Mouse (Mus musculus) midbrain, embryonic 12.5 days (tissue): ENCODE data around the gene Tbpl1. TPM values are rescaled to one million over a fixed set of nuclear protein-coding genes. Genes with fewer than 3 reads are reported as not detected.

ENCODE experiments used
- ATAC-seq: fragments of 200-750 bp; cut with Nextera tagmentation; 2 replicates; pipeline ENCODE4 v1.8.0; 2017; ENCODE audit warnings: low read depth, moderate TSS enrichment, moderate library complexity; ENCODE audit not compliant: low FRiP score
- H3K27ac ChIP-seq: fragments of 300-500 bp; sonication (generic); replicated peaks from 2 replicates; pipeline ENCODE4 v1.5.1; 2016; ENCODE audit warnings: mild to moderate bottlenecking
- H3K27me3 ChIP-seq: fragments of 300-500 bp; sonication (generic); 2 replicates; pipeline ENCODE4 v1.6.1; 2016; ENCODE audit warnings: mild to moderate bottlenecking
- H3K36me3 ChIP-seq: fragments of 300-500 bp; sonication (generic); 2 replicates; pipeline ENCODE4 v1.6.1; 2016
- H3K4me1 ChIP-seq: fragments of 300-500 bp; sonication (generic); 2 replicates; pipeline ENCODE4 v1.6.1; 2016
- H3K4me2 ChIP-seq: fragments of 300-500 bp; sonication (generic); replicated peaks from 2 replicates; pipeline ENCODE4 v1.6.1; 2016; ENCODE audit warnings: mild to moderate bottlenecking, moderate library complexity
- H3K4me3 ChIP-seq: fragments of 300-500 bp; sonication (generic); 2 replicates; pipeline ENCODE4 v1.5.1; 2016; ENCODE audit warnings: mild to moderate bottlenecking
- H3K9ac ChIP-seq: fragments of 300-500 bp; sonication (generic); replicated peaks from 2 replicates; pipeline ENCODE4 v1.6.1; 2016; ENCODE audit warnings: mild to moderate bottlenecking, moderate library complexity
- H3K9me3 ChIP-seq: fragments of 300-500 bp; sonication (generic); 2 replicates; pipeline ENCODE4 v1.6.1; 2016; ENCODE audit warnings: mild to moderate bottlenecking
- WGBS: fragments of 180-500 bp; shearing (Covaris S2); methylation state at CpG from one replicate; pipeline ENCODE4 v1.1.7; 2016; 5-methylcytosine and 5-hydroxymethylcytosine counted together
- polyA plus RNA-seq: library from polyadenylated mRNA; unstranded; fragments of >200 nt; fragmentation: Nextera tagmentation; extraction: Ambion mirVana; gene quantifications from 2 replicates; pipeline ENCODE4 v1.2.1, GENCODE M21; 2016

The Tbpl1 gene
- polyA plus RNA-seq, result 119 and 120 TPM in 2 replicates

DNA sequence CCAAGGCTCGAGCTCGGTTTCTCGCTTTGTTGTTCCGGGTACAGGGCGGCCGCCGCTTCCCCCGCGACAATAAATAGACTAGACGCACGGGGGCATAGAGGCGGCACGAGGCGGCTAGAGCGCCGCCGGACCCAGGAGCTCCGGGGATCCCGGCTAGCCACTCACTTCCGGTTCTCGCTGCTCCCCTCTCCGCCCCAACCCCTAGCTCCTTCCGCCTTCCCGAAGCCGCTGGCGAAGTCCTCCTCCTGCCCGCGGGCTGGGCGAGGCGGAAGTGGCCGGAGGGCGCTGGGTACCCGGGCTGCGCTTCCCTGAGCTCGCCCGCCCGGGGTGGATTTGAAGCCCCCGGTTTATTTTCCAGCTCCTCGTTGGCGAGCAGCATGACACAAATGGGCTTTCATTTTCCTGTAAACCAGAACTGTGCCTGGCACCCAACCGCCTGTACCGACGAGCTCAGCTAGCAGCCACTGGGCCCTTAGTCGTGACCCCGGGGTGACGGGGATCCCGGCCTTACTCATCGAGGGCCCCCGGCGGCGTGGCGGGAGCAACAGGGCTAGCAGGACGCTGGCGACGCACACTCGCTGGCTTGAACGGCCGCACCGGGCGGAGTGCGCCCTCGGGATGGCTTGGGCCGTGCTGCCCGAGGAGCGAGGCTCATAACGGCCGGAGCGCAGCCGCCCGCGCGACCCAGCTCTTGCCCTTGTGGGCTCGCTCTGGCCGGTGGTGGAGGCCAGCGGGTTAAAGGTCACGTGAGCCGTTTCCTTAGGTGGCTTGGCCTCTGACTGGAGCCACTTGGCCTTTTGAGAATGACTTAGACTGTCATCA lies at the start of gene Tbpl1:
Tbpl1 (minus strand) TSS at position 667 of the 822 bp plus-strand sequence.
- Histone ChIP-seq H3K36me3 (no peaks in the 10 kb centered on the region), H3K9me3 (no peaks in the 10 kb centered on the region), H3K27me3 (no peaks in the 10 kb centered on the region), H3K4me3 (peak within 1 kb of the TSS; percentile 96), H3K4me1 (peaks cover 26% of the 10 kb centered on the region), H3K27ac (peak within 1 kb of the TSS; percentile 95), H3K9ac (peak within 1 kb of the TSS; percentile 95), H3K4me2 (peak within 1 kb of the TSS; percentile 89)
- ATAC-seq, result peak; percentile 98
- WGBS, result under 1% methylated on average over 70 of the region's 77 CpGs

DNA sequence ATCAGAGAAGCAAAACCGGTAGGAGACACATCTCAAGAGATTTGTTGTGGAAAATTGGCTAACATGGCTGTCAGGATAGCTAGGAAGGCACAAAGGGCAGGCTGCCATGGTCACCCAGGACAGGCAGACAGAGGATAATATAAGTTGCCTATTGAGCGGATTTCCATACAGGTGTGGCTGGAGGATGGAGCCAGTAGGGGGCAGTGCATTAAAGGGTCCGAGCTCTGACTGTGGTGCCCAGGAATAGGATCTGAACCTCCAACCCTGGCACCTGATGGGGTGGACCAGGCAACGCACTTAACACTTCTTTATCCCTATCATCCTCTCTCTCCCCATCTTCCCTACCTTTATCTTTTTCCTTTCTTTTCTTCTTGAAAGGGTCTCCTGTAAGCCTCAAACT lies 49.7 kb upstream of the Tbpl1 start:
- Histone ChIP-seq H3K9me3 (no peaks in the 10 kb centered on the region), H3K9ac (no peak overlapping the region), H3K4me2 (no peak overlapping the region), H3K27me3 (no peaks in the 10 kb centered on the region), H3K27ac (no peak overlapping the region), H3K36me3 (no peaks in the 10 kb centered on the region), H3K4me1 (no peaks in the 10 kb centered on the region), H3K4me3 (no peak overlapping the region)
- WGBS, result 38% methylated on average over 4 of the region's 4 CpGs
- ATAC-seq, result no peak

DNA sequence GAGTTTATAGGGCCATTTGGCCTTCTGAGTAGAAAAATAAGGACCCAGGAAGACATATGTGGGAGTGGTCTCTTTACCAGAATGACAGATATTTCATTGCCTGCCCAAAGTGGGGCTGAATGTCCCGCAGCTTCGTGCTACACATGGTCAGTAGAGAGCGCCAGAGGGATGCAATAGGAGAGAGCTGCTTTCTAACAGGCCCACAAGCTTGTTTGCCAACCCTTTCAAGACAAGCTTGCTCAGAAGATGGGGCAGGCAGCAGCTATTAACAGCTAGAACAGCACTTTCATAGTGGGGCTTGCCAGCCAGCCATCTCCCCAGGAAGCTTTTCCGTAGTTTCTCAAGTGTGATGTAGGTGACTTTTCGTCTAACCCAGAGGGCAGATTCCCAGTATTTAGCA lies 46.2 kb upstream of the Tbpl1 start:
- 18% methylated on average over 5 of the region's 5 CpGs for WGBS
- no peak for ATAC-seq

DNA sequence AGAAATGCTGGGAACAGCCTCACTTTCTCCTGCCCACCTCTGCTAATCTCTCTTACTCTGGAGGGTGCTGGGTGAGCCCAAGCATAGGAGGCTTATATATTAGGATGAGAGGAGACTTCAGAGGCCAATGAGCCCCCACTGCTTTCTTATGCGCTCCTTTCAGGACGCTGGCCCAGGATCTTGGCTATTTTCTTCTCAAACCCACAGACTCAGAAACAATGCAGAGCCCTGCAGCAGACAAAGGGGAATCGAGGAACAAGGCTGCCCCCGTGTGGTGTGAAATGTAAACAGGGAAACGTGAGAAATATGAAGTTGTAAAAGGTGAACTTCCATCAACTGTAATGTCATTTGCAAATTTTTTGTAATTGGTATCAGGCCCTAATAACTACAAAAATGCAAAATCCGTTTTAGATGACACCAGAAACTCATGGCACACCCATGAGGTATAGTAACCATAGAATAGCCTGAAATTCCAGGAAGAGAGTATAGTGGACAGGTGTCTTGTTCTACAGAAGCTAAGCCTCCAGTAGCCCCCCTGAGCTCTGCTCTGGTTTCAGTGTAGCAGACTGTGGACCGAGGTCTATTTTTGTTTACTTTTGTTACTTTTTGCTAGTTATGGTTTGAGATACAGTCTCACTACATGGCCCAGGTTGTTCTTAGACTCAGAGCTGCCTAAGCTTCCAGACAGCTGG lies 44.4 kb upstream of the Tbpl1 start:
- no peak overlapping the region for H3K27ac ChIP-seq
- 0 out of 2 replicates have a peak, but pooled peaks have one; percentile 65 for ATAC-seq
- 15% methylated on average over 7 of the region's 7 CpGs for WGBS

More for the DNA sequence above, 46.2 kb upstream of the Tbpl1 start:
- Histone ChIP-seq H3K4me3 (no peak overlapping the region), H3K27ac (no peak overlapping the region), H3K9me3 (no peaks in the 10 kb centered on the region), H3K4me2 (no peak overlapping the region), H3K4me1 (no peaks in the 10 kb centered on the region), H3K27me3 (no peaks in the 10 kb centered on the region), H3K36me3 (no peaks in the 10 kb centered on the region), H3K9ac (no peak overlapping the region)

DNA sequence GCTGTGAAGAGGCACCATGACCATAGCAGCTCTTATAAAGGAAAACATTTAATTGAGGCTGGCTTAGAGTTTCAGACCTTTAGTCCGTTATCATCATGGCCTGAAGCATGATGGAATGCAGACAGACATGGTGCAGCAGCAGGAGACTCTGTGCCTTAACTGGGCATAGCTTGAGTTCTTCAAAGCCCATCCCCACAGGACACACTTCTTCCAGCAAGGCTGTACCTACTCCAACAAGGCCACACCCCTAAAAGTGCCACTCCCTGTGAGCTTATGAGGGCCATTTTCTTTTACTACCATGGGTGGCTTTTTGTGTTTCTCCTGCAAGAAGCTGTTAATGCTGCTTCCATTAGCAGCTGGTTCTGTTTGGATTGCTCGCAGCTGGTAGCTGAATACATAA lies 43.7 kb upstream of the Tbpl1 start:
- WGBS, result 90% methylated on average over 2 of the region's 2 CpGs
- Histone ChIP-seq H3K4me1 (no peaks in the 10 kb centered on the region), H3K27me3 (no peaks in the 10 kb centered on the region), H3K9ac (no peak overlapping the region), H3K4me2 (no peak overlapping the region), H3K4me3 (no peak overlapping the region), H3K36me3 (no peaks in the 10 kb centered on the region), H3K9me3 (no peaks in the 10 kb centered on the region), H3K27ac (no peak overlapping the region)
- no peak for ATAC-seq

More for the DNA sequence above, 44.4 kb upstream of the Tbpl1 start:
- Histone ChIP-seq H3K4me2 (no peak overlapping the region), H3K9me3 (no peaks in the 10 kb centered on the region), H3K27me3 (no peaks in the 10 kb centered on the region), H3K4me1 (no peaks in the 10 kb centered on the region), H3K4me3 (no peak overlapping the region), H3K9ac (no peak overlapping the region), H3K36me3 (no peaks in the 10 kb centered on the region)

DNA sequence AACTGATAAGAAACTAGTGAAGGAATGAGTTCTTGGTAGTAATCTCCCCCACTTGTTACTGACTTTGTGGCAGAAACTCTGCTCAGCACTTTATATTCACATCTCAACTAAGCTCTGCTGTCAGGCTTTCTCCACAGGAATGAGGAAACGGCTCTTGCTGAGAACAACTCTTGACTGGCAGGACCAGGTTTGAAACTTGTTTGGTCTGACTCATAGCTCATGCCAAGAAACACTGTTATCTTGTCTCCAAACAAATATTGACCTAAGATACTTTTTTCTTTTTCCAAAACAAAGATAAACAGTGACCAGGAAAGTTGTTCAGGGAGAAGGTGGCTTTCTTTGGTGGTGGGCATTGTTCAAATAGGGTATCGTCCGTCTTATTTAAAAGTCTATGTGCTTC lies 42.9 kb upstream of the Tbpl1 start:
- Histone ChIP-seq H3K27me3 (no peaks in the 10 kb centered on the region), H3K36me3 (no peaks in the 10 kb centered on the region)
- WGBS, result 89% methylated on average over 3 of the region's 3 CpGs

DNA sequence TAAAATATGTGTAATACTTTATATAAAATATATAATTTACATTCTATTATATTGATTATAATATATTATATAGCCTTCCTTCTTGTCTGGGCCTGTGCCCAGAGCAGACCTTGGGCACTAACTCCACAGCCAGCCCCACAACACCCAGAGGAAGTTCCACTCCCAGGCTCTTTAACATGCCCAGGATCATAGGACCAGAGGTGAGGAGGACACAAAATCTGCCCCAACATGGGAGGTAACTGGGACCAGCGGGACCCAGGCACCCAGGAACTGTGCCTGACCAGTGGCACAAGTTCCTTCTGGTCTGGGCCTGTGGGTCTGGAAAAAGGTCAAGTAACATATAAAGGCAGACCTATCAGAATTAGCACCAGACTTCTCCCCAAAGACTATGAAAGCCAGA lies 22.5 kb upstream of the Tbpl1 start:
- Histone ChIP-seq H3K36me3 (no peaks in the 10 kb centered on the region), H3K4me2 (no peak overlapping the region), H3K9ac (no peak overlapping the region), H3K4me1 (no peaks in the 10 kb centered on the region), H3K4me3 (no peak overlapping the region), H3K27ac (no peak overlapping the region), H3K27me3 (no peaks in the 10 kb centered on the region), H3K9me3 (no peaks in the 10 kb centered on the region)
- ATAC-seq, result no peak
- WGBS, result 92% methylated on average over 1 of the region's 1 CpGs

More for the DNA sequence above, 42.9 kb upstream of the Tbpl1 start:
- H3K27ac ChIP-seq, result no peak overlapping the region
- H3K4me2 ChIP-seq, result no peak overlapping the region
- no peaks in the 10 kb centered on the region for H3K4me1 ChIP-seq
- H3K9ac ChIP-seq, result no peak overlapping the region
- H3K9me3 ChIP-seq, result no peaks in the 10 kb centered on the region
- no peak overlapping the region for H3K4me3 ChIP-seq
- no peak for ATAC-seq

DNA sequence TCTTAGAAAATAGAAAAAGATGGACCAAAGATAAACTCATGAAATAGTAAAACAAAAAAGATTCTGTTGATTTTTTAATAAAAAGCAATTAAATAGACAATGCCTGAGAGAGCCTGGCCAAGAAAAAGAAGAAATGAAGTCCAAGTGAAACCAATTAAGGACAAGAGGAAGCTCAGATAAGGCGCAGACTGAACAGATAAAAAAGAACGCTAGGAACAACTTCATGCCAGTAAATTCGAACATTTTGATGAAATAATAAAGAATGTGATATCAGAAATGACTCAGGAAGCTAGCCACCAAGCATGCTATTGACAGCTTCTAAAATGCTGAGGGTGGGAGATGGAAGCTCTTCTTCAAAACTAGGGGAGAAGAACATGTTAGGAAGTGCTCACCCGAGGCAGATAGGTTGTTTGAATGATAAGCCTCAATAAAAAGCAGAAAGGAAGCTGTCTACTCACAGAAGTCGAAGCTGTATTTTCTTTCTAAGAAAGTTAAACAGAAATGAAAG lies 19.5 kb upstream of the Tbpl1 start:
- H3K4me3 ChIP-seq, result no peak overlapping the region
- H3K27me3 ChIP-seq, result no peaks in the 10 kb centered on the region
- H3K4me2 ChIP-seq, result no peak overlapping the region
- H3K27ac ChIP-seq, result no peak overlapping the region
- H3K4me1 ChIP-seq, result no peaks in the 10 kb centered on the region
- H3K9me3 ChIP-seq, result no peaks in the 10 kb centered on the region
- no peaks in the 10 kb centered on the region for H3K36me3 ChIP-seq
- H3K9ac ChIP-seq, result no peak overlapping the region
- ATAC-seq, result no peak
- 74% methylated on average over 5 of the region's 5 CpGs for whole genome bisulfite sequencing

DNA sequence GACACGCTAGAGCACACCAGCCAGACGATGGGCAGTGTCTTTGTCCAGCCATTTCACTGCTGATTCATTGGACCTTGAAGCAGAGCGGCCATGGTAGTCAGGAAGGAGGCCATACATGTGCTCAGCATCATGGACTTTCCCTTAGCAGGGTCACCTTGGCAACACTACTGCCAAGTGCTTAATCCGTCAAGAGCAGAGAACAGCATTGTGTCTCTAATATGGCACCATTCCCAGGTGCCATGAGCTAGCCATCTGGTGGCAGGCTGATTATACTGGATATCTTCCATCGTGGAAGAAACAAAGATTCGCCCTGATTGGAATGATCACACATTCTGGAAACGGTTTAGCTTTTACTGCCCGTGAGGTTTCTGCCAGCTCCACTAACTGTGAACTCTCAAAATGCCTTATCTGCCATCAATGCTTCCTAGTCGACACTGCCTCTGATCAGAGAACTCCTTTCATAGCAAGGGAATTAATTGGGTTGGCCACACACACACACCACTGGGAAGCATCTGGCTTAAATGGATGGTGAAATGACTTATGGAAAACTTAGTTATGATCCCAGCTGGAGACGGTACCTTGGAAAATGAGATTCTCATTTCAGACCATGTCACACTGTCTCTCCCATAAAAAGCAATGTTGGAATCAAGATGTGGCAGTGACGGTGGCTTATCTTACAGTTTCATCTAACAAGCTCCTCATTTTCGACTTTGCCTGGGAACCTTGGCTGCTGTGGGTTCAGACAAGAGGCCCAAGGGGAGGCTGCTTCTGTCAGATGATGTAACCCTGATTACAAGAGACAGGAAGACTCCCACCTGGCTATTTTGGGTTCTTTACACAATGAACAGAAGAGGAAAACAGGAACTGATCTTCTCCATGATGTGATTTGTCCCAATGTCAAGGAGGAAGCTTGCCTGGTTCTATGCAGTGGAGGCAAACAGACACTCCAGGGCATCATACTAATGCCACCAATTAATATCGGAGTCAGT lies 14.9 kb upstream of the Tbpl1 start:
- Histone ChIP-seq H3K27ac (no peak overlapping the region), H3K4me3 (no peak overlapping the region)
- no peak for ATAC-seq

DNA sequence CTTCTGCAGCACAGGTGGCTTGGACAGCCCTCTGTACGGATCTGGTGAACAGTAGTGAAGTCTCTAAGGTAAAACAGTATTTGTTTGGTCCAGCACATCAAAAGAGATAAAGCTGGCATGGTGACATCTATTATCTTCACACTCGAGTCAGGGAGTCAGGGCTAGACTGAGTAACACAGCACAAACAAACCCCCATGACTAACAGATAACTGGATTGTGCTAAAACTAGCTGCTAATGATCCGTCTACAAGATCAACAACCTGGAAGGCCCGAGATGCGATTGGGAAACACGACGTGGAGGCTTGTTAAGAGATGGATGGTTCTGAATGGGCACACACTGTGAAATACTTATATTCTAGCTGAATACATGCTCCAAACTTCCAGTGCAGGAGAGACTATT lies 14.2 kb upstream of the Tbpl1 start:
- no peaks in the 10 kb centered on the region for H3K36me3 ChIP-seq
- H3K9ac ChIP-seq, result no peak overlapping the region
- WGBS, result 71% methylated on average over 7 of the region's 7 CpGs
- H3K4me1 ChIP-seq, result no peaks in the 10 kb centered on the region
- H3K4me3 ChIP-seq, result no peak overlapping the region
- no peak for ATAC-seq
- no peak overlapping the region for H3K4me2 ChIP-seq
- H3K27me3 ChIP-seq, result no peaks in the 10 kb centered on the region
- H3K27ac ChIP-seq, result no peak overlapping the region
- H3K9me3 ChIP-seq, result no peaks in the 10 kb centered on the region

More for the DNA sequence above, 14.9 kb upstream of the Tbpl1 start:
- WGBS, result 75% methylated on average over 13 of the region's 13 CpGs
- Histone ChIP-seq H3K9me3 (no peaks in the 10 kb centered on the region), H3K4me2 (no peak overlapping the region), H3K27me3 (no peaks in the 10 kb centered on the region), H3K36me3 (no peaks in the 10 kb centered on the region), H3K9ac (no peak overlapping the region), H3K4me1 (no peaks in the 10 kb centered on the region)

DNA sequence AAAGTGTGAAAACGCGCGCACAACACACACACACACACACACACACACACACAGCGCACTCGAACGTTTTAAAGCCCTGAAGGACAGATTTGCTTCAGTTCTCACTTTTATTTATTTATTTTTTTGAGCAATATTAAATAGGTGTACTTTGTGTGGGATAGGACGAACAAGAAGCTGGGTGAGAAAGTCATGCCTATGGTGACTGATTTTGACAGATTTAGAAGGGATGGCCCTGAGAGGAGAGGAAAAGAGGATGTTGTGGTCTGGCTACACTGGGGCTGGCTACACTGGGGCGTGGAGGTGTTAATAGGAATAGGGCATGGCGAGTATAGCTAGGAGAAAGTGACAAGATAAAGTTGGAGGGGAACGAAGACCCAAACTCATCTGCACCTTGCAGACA lies 443 bp upstream of the Tbpl1 start:
- peak overlapping the region; percentile 95; the same call in 1 of the 2 replicates for H3K27ac ChIP-seq
- H3K9ac ChIP-seq, result peak overlapping the region; percentile 93
- peak overlapping the region; percentile 96 for H3K4me3 ChIP-seq
- ATAC-seq, result no peak
- H3K36me3 ChIP-seq, result no peaks in the 10 kb centered on the region
- H3K4me2 ChIP-seq, result peak overlapping the region; percentile 82
- peaks cover 19% of the 10 kb centered on the region for H3K4me1 ChIP-seq
- 60% methylated on average over 10 of the region's 10 CpGs for WGBS
- no peaks in the 10 kb centered on the region for H3K27me3 ChIP-seq
- no peaks in the 10 kb centered on the region for H3K9me3 ChIP-seq
